Mouse (Mus musculus) urinary bladder, adult 2 months (tissue): ENCODE data around the gene Slc25a41. TPM values are rescaled to one million over a fixed set of nuclear protein-coding genes. Genes with fewer than 3 reads are reported as not detected.

ENCODE experiments used
- DNase-seq: peaks from one replicate; pipeline ENCODE4 v3.0.0; 2022; ENCODE audit warnings: low spot score
- polyA plus RNA-seq: library from polyadenylated mRNA; depleted of rRNA; stranded (reverse); fragments of >200 nt; gene quantifications from 2 replicates; pipeline ENCODE4 v1.2.3, GENCODE M21; 2012; rRNA removed

The Slc25a41 gene
- polyA plus RNA-seq, 1 experiment, result not detected

- peak; percentile 11 for DNase-seq
These were observed 50.5 kb downstream of the Slc25a41 start for GRCm38 (mm10) chr17:56990966-56991365.

- DNase-seq, result peak; percentile 75
These were observed 51.2 kb downstream of the Slc25a41 start, which contains the start of gene Clpp for GRCm38 (mm10) chr17:56990115-56990746. TSS of gene Clpp (plus strand) at chr17:56990305.

- peak; percentile 22 for DNase-seq
These were observed 51.9 kb downstream of the Slc25a41 start for GRCm38 (mm10) chr17:56989467-56990114.

GRCm38 (mm10) chr17:56988921-56989430 is 52.5 kb downstream of the Slc25a41 start:
- DNase-seq, result peak; percentile 11

- peak; percentile 9 for DNase-seq
These were observed 53.0 kb downstream of the Slc25a41 start for GRCm38 (mm10) chr17:56988441-56988840.

GRCm38 (mm10) chr17:56986105-56986805 is 55.2 kb downstream of the Slc25a41 start:
- DNase-seq, result no peak

- DNase-seq, result no peak
These were observed 55.8 kb downstream of the Slc25a41 start for GRCm38 (mm10) chr17:56985656-56986055.

- DNase-seq, result no peak
These were observed 56.6 kb downstream of the Slc25a41 start for GRCm38 (mm10) chr17:56984886-56985285.

Other genes with a start within 250 kb of the Slc25a41 start
- 6.6 and 9.4 TPM in 2 replicates for gene Rfx2, start 210.6 kb downstream of the Slc25a41 start, polyA plus RNA-seq
- 0.03 TPM in 1 of 2 replicates, not detected in the other for gene Acsbg2, start 167.2 kb downstream of the Slc25a41 start, polyA plus RNA-seq
- 2.9 and 3.1 TPM in 2 replicates for gene 1700061G19Rik, start 166.2 kb downstream of the Slc25a41 start, polyA plus RNA-seq
- gene Mllt1, start 106.2 kb downstream of the Slc25a41 start, polyA plus RNA-seq, result 33.8 and 34.5 TPM in 2 replicates
- gene Acer1, start 59.5 kb downstream of the Slc25a41 start, polyA plus RNA-seq, result 0.12 and 0.17 TPM in 2 replicates
- gene Clpp, start 51.3 kb downstream of the Slc25a41 start, polyA plus RNA-seq, result 93.9 and 105 TPM in 2 replicates
- gene Alkbh7, start 44.3 kb downstream of the Slc25a41 start, polyA plus RNA-seq, result 18.1 and 20.6 TPM in 2 replicates
- gene Pspn, start 41.6 kb downstream of the Slc25a41 start, polyA plus RNA-seq, result not detected in 2 replicates
- 41.2 and 47.4 TPM in 2 replicates for gene Gtf2f1, start 30.4 kb downstream of the Slc25a41 start, polyA plus RNA-seq
- gene Gm17949, start 30.2 kb downstream of the Slc25a41 start, polyA plus RNA-seq, result 0.18 and 0.19 TPM in 2 replicates
- 54.9 and 60.3 TPM in 2 replicates for gene Khsrp, start 10.1 kb downstream of the Slc25a41 start, polyA plus RNA-seq
- gene Crb3, start 17.5 kb upstream of the Slc25a41 start, polyA plus RNA-seq, result 22.8 and 32.2 TPM in 2 replicates
- 34.2 and 71.3 TPM in 2 replicates for gene Slc25a23, start 18.2 kb upstream of the Slc25a41 start, polyA plus RNA-seq
- gene Dennd1c, start 36.9 kb upstream of the Slc25a41 start, polyA plus RNA-seq, result 5.1 and 6.1 TPM in 2 replicates
- 3.8 and 5.9 TPM in 2 replicates for gene Tubb4a, start 46.1 kb upstream of the Slc25a41 start, polyA plus RNA-seq
- gene Tnfsf9, start 63.7 kb upstream of the Slc25a41 start, polyA plus RNA-seq, result 5.7 and 8.8 TPM in 2 replicates
- 0.18 and 0.25 TPM in 2 replicates for gene Cd70, start 108.1 kb upstream of the Slc25a41 start, polyA plus RNA-seq
- 0.55 and 0.68 TPM in 2 replicates for gene Tnfsf14, start 152.5 kb upstream of the Slc25a41 start, polyA plus RNA-seq
- gene C3, start 186.5 kb upstream of the Slc25a41 start, polyA plus RNA-seq, result 163 and 168 TPM in 2 replicates
- gene Gpr108, start 206.8 kb upstream of the Slc25a41 start, polyA plus RNA-seq, result 46.5 and 46.9 TPM in 2 replicates
- gene Trip10, start 207.8 kb upstream of the Slc25a41 start, polyA plus RNA-seq, result 78.9 and 81.3 TPM in 2 replicates
- gene Vav1, start 237.4 kb upstream of the Slc25a41 start, polyA plus RNA-seq, result 3.5 and 3.9 TPM in 2 replicates